Mouse (Mus musculus): ENCODE measurements at regions not wholly inside any gene's neighbourhood (a gene's known extent, or its start where the extent isn't known, plus 50 kb on each side); places are given as distances from the start of the nearest gene placed in this dataset.
A peak's percentile ranks its signal among the peaks of the same experiment; 100 is the strongest.

- DNase-seq (ENCODE audit: low spot score) = no peak
Observed at GRCm38 (mm10) chr1:61273843-61274242, 296.1 kb downstream of the Icos start.

DNA sequence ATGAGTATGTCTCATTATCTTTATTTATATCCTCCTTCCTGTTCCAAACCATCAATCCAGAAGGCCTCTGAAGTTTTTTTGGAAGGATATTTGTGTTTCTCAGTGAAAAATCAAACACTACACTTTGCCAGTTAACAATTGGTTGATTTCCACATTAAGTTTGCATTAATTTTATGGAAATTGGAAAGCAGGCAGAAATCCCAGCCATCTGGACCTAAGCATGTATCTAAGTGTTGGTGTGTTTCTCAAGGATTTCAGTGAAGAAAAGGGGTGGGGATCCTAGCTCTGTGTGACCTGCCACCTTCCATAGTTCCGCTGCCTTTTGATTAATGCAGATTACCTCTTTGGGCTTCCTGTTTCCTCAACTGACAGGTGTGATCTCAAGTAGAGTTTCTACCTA lies 296.5 kb downstream of the Icos start:
- DNase-seq (ENCODE audit: low spot score) = no peak

DNA sequence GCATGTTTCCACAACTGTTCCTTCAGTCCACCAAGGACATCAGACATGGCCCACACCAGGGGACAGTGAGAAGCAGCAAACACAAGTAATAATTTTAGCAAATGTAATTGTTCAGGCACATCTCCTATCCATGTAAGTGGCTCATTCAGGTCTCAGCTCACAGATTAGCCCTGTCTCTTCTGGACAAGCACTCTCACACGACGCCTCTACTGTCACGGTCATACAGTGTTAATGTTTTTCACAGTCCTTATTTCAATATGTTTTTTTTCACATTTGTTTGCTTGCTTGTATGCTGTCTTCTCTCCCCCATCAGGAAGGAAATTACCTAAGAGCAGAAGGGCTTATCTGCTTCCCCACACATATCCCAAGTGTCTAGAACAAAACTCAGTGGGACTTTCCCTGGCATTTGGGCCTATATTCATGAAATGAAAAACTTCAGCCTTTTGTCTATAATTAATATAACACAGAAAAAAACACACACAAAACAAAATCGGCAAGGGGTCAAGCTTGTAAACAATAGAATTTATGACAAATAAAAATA lies 299.5 kb downstream of the Icos start:
- DNase-seq (ENCODE audit: low spot score) = no peak

DNA sequence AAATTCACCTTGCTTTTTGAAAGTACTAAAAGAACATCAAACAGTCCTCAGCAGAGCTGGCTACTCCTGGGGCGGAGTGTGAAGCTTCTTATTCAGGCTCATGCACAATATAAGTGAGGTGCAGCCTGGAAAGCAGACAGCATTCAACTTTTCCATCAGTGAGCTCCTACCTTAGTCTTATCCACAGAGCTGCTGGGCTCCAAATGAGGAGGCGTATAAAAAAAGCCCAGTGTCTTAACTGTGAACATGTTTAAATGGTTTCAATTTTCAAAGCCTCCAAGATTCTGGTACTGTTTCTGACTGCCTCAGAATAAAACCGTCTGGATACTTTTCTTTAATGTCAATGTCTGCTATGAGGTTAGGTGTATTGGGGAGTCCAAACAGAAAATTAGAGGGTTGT lies 310.5 kb downstream of the Icos start:
- DNase-seq (ENCODE audit: low spot score) = no peak

DNA sequence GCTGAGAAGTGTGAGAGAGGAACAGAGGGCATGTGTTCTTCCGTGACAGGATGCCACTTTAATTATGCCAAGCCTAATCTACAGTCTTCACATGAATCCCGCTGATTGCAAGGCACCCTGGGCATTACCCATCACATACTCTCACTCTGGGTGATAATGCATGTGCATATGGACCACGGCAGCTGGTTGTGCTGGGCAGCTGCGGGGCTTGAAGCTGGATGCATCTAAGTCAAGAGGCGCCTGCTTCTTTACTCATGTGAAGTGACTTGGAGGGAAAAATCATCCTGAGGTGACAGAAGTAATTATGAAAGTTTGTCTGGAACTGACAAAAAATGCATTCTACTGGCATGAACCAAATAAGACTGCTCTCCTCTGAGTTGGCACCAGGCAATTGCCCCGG lies 311.2 kb downstream of the Icos start:
- DNase-seq (ENCODE audit: low spot score) = no peak

- DNase-seq (ENCODE audit: low spot score) = no peak
Observed at GRCm38 (mm10) chr1:61289552-61289951, 311.8 kb downstream of the Icos start.

DNA sequence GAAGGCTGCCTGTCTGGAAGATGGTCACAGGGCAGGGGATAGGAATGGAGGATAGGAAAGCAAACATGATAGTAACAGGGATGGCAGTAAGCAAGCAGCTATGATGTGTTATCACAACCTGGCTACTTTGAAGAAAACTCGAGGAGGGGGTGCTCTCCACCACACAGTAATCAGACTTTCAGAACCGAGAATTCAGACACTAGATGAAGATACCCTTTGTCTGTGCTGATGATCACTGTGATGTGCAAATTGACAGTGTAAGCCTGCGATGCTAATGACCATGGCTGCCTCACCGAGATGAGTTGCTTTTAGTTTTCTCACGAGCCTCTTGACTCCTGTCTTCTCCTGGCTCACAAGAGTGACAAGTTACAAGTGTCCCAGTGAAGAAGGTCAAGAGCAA lies 315.4 kb downstream of the Icos start:
- no peak for DNase-seq (ENCODE audit: low spot score)

- no peak for DNase-seq (ENCODE audit: low spot score)
Observed at GRCm38 (mm10) chr1:61295219-61295618, 317.5 kb downstream of the Icos start.

- DNase-seq (ENCODE audit: low spot score) = no peak
Observed at GRCm38 (mm10) chr1:61296831-61297230, 319.1 kb downstream of the Icos start.

DNA sequence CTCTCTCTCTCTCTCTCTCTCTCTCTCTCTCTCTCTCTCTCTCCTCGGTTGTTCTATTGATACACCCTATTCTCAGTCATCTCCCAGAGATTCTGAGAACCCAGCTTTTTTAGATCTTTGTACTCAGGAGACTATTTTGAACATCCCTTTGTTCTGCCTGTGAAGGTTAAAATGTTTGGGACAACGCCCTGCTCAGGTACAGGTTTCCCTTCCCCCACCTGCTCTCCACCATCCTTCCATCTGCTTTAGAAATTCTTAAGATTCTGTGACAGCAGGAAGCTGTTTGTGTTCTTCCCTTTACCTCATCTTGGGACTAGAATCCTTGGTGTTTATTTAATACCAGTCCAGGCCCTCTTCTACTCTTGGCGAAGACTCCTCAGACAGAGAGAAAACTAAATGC lies 319.6 kb downstream of the Icos start:
- DNase-seq (ENCODE audit: low spot score) = no peak

- DNase-seq (ENCODE audit: low spot score) = peak; percentile 77
Observed at GRCm38 (mm10) chr1:61298064-61298463, 320.3 kb downstream of the Icos start.

- no peak for DNase-seq (ENCODE audit: low spot score)
Observed at GRCm38 (mm10) chr1:61298779-61299178, 321.1 kb downstream of the Icos start.

DNA sequence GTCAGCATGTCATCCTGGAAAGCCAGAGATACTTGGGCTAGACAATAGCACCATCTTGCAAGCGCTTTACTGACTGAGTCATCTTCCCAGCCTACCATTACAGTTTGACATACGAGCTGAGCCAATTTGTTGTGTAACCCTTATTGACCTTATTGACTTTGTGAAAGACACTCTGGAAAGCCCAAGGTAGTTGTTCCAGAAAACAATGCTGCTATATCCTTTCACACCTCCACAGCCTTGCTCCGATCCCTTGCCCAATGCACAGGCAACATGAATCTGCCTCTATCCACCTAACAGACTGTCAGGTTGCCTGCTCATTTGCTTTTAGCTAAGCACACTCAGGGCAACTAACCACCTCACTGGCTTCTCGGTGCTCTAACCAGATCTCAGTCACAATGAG lies 322.8 kb downstream of the Icos start:
- DNase-seq (ENCODE audit: low spot score) = no peak

DNA sequence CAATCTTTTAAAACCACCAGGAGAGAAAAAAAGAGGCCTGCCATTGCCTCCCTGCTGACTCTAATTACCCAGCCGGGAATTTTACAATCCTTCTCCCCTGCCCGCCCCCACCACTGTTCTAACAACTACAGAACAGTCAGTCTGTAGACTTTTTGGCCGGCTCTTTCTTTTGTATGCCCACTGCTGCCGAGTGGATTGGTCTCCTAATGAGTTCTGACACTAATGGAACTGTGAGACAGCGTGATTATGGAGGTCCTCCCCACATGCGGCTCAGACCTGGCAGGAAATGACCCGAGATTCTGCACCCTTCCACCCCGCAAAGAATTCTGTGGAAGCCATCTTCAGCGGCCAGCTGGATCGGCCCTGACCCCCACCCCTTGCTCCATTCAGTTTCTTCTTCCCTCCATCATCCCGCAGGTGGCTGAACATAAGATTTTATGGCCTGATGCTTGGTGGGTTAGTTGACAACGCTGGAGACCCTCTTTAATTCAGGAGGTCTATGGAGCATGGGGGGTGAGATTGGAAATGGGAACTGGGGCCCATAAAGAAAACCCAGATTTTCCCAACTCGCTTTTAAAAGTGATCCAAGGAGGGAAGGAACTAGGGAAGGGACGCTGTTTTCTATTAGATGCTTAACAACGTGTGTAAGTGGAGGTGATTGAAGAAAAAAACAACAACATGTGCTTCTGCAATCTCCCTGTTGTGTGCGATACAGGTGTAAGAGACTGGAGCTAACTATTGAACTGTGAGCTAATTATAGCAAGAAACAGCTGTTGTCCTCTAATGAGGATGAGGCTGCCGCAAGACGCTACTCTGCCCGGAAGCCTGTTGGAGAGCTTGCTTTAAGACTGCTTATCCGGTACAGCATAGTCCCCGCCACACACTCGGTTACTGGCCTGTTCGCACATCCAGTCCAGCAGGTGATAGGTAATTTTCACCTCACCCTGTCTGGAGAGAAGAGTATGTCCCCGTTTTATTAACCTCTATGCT lies 323.6 kb downstream of the Icos start:
- no peak for DNase-seq (ENCODE audit: low spot score)

- DNase-seq (ENCODE audit: low spot score) = no peak
Observed at GRCm38 (mm10) chr1:61302570-61303071, 324.9 kb downstream of the Icos start.

- DNase-seq (ENCODE audit: low spot score) = no peak
Observed at GRCm38 (mm10) chr1:61306296-61306695, 328.6 kb downstream of the Icos start.

DNA sequence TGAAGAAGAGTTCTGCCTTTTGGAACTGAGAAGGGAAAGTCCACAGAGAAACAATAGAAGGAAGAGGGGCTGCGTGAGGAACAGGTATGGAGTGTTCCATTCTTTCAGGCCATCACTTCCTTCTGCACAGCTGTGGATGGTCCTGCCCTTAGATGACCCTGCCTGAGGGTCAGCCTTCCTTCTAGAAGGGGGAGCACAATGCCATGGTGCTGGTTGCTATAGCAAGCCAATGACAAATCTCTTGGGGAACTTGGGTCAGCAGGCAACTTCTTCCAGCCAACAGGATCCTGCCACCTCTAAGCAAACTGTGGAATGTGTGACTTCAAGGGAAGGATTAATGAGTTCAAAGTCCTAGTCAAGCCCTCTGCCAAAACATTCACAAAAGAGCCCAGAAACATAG lies 329.1 kb upstream of the Pard3b start:
- DNase-seq (ENCODE audit: low spot score) = no peak

DNA sequence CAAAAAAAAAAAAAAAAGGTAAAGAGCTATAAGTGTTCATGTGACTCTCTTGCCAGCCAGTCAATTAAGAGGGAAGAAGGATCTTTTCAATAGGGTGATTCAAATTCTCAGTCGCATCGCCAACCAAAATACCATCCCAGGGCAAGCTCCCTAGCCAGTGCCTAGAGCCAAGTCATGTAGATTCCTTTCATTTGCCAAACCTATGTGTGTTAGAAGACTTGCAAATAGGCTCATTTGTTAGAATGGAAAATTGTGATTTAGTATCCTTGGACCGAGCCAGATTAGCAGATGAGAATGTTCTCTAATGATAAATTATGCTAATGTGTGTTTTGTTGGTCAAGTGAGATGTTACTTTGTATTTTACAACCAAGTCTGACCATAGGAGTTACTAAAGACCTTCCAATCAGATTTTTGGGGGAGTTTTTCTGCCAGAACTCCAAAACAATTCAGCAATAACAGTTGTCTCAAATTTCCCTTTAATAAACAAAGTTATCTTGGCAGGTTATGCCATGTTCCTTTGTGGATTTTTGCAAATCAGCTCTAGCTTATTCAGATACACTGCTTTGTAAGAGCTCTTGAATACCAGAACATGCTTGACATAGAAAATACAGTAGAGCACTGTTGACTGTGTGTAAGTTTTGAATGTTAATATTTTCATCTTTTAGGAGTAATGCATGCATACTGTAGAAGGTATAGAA lies 328.4 kb upstream of the Pard3b start:
- no peak for DNase-seq (ENCODE audit: low spot score)

GRCm38 (mm10) chr1:61310761-61311090 lies 327.9 kb upstream of the Pard3b start:
- DNase-seq (ENCODE audit: low spot score) = no peak

GRCm38 (mm10) chr1:61313196-61313595 lies 325.4 kb upstream of the Pard3b start:
- no peak for DNase-seq (ENCODE audit: low spot score)

- no peak for DNase-seq (ENCODE audit: low spot score)
Observed at GRCm38 (mm10) chr1:61316261-61316660, 322.4 kb upstream of the Pard3b start.

- DNase-seq (ENCODE audit: low spot score) = no peak
Observed at GRCm38 (mm10) chr1:61316736-61317135, 321.9 kb upstream of the Pard3b start.

- no peak for DNase-seq (ENCODE audit: low spot score)
Observed at GRCm38 (mm10) chr1:61318042-61318441, 320.6 kb upstream of the Pard3b start.
